Comparison of ENCODE assay signal across 14 mouse cellular contexts in the genomic region with DNA sequence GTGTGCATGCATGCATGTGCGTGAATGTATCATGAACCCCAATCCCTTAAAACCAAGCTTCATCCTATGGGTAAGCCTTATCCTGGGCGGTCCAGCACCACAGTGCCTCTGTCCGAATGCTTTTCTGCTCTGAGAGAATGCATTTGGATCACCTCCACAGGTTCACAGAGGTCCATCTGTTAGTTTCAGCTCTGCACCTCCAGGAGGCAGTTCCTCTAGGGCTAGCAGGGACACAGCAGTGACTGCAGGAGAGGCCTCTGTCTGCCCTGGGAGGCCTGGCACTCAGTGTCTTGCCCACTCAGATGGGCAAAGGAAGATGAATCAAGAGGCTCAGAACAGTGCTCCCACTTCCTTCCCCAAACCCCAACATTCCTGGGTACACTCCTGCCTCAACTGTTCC. TPM values are rescaled to one million over a fixed set of nuclear protein-coding genes. Genes with fewer than 3 reads are reported as not detected.
DNase-seq lines count a peak whose midpoint lies in the region; ATAC-seq and TF ChIP-seq lines count a peak whose summit lies in the region.
"Had no signal": no experiment of that assay in that cellular context is flagged by ENCODE, and none has a peak within 500 bp of the region (broad histone marks: within the 10 kb centered on the region; RNA-seq: fewer than 3 reads in every experiment).

No protein-coding gene starts in this region.

- H3K27ac ChIP-seq in forebrain, embryonic 10.5 days: peak overlapping the region; percentile 76; the same call in 1 of the 2 replicates
- H3K27ac ChIP-seq in forebrain, postnatal 0 days (ENCODE audit: low read depth, low read length): no peak overlapping the region
- 0 out of 2 replicates have a peak overlapping the region, but pooled peaks have one; percentile 18 for H3K27ac ChIP-seq in liver, embryonic 13.5 days
- no peak overlapping the region for H3K27ac ChIP-seq in liver, postnatal 0 days (ENCODE audit: low read depth)
- peak overlapping the region; percentile 37; the same call in 1 of the 2 replicates for H3K27ac ChIP-seq in forebrain, embryonic 15.5 days (replicated peaks)
- no peak overlapping the region for H3K27ac ChIP-seq in limb, embryonic 10.5 days
- H3K27ac ChIP-seq in lung, postnatal 0 days (ENCODE audit: low read length): no peak overlapping the region

- no peaks in the 10 kb centered on the region for H3K27me3 ChIP-seq in forebrain, embryonic 10.5 days (ENCODE audit: poor library complexity, severe bottlenecking)
- H3K27me3 ChIP-seq in forebrain, postnatal 0 days (ENCODE audit: insufficient read depth, low read length): no peaks in the 10 kb centered on the region
- H3K27me3 ChIP-seq in liver, embryonic 13.5 days: no peaks in the 10 kb centered on the region
- H3K27me3 ChIP-seq in liver, postnatal 0 days (ENCODE audit: insufficient read depth, low read length): no peaks in the 10 kb centered on the region
- H3K27me3 ChIP-seq in forebrain, embryonic 15.5 days: no peaks in the 10 kb centered on the region
- no peaks in the 10 kb centered on the region for H3K27me3 ChIP-seq in limb, embryonic 10.5 days (ENCODE audit: low read depth, poor library complexity, severe bottlenecking)
- no peaks in the 10 kb centered on the region for H3K27me3 ChIP-seq in lung, postnatal 0 days (replicated peaks; ENCODE audit: insufficient read depth, low read length)
- H3K27me3 ChIP-seq: heart, embryonic 15.5 days; intestine, embryonic 15.5 days; kidney, embryonic 15.5 days had no signal

- WGBS in forebrain, embryonic 10.5 days: 94% methylated on average over 3 of the region's 3 CpGs
- 84% methylated on average over 3 of the region's 3 CpGs for WGBS in forebrain, postnatal 0 days
- WGBS in liver, embryonic 13.5 days (ENCODE audit: insufficient replicate concordance): 87% methylated on average over 3 of the region's 3 CpGs
- WGBS in liver, postnatal 0 days (ENCODE audit: insufficient replicate concordance): 90% methylated on average over 3 of the region's 3 CpGs
- 89% methylated on average over 3 of the region's 3 CpGs for WGBS in forebrain, embryonic 15.5 days
- WGBS in limb, embryonic 10.5 days: 91% methylated on average over 3 of the region's 3 CpGs
- WGBS in lung, postnatal 0 days: 95% methylated on average over 3 of the region's 3 CpGs

- DNase-seq in forebrain, embryonic 10.5 days (ENCODE audit: extremely low spot score, low spot score): no peak
- no peak for DNase-seq in forebrain, postnatal 0 days
- DNase-seq in liver, embryonic 13.5 days: no peak
- DNase-seq in liver, postnatal 0 days: no peak
- DNase-seq in cerebellum, adult 9-11 months: peak; percentile 93
- DNase-seq in limb, embryonic 10.5 days (ENCODE audit: low spot score): no peak
- no peak for DNase-seq in lung, postnatal 0 days (ENCODE audit: low spot score)
- DNase-seq: heart, adult 18-20 months; midbrain, embryonic 14.5 days; thymus, adult 2 months had no signal

- no peak overlapping the region for H3K4me3 ChIP-seq in forebrain, embryonic 10.5 days
- H3K4me3 ChIP-seq in forebrain, postnatal 0 days (ENCODE audit: low read depth, low read length): no peak overlapping the region
- no peak overlapping the region for H3K4me3 ChIP-seq in liver, embryonic 13.5 days (replicated peaks)
- no peak overlapping the region for H3K4me3 ChIP-seq in liver, postnatal 0 days (ENCODE audit: low read depth, low read length)
- no peak overlapping the region for H3K4me3 ChIP-seq in forebrain, embryonic 15.5 days
- no peak overlapping the region for H3K4me3 ChIP-seq in limb, embryonic 10.5 days
- no peak overlapping the region for H3K4me3 ChIP-seq in lung, postnatal 0 days (ENCODE audit: low read depth, low read length)
- H3K4me3 ChIP-seq: heart, embryonic 15.5 days; intestine, embryonic 15.5 days; kidney, embryonic 15.5 days had no signal

- H3K9me3 ChIP-seq in forebrain, embryonic 10.5 days: no peaks in the 10 kb centered on the region
- H3K9me3 ChIP-seq in forebrain, postnatal 0 days (ENCODE audit: low read length): no peaks in the 10 kb centered on the region
- no peaks in the 10 kb centered on the region for H3K9me3 ChIP-seq in liver, embryonic 13.5 days (replicated peaks)
- H3K9me3 ChIP-seq in liver, postnatal 0 days (ENCODE audit: low read length): no peaks in the 10 kb centered on the region
- no peaks in the 10 kb centered on the region for H3K9me3 ChIP-seq in forebrain, embryonic 15.5 days
- H3K9me3 ChIP-seq in limb, embryonic 10.5 days (replicated peaks): no peaks in the 10 kb centered on the region
- H3K9me3 ChIP-seq in lung, postnatal 0 days (ENCODE audit: low read length): no peaks in the 10 kb centered on the region
- H3K9me3 ChIP-seq: heart, embryonic 15.5 days; intestine, embryonic 15.5 days; kidney, embryonic 15.5 days had no signal

- no peak overlapping the region for H3K9ac ChIP-seq in forebrain, postnatal 0 days
- H3K9ac ChIP-seq in liver, embryonic 13.5 days: no peak overlapping the region
- no peak overlapping the region for H3K9ac ChIP-seq in liver, postnatal 0 days (replicated peaks)
- no peak overlapping the region for H3K9ac ChIP-seq in forebrain, embryonic 15.5 days (replicated peaks)
- no peak overlapping the region for H3K9ac ChIP-seq in lung, postnatal 0 days (replicated peaks; ENCODE audit: low read depth)
- H3K9ac ChIP-seq: heart, embryonic 15.5 days; intestine, embryonic 15.5 days; kidney, embryonic 15.5 days had no signal

- H3K36me3 ChIP-seq in forebrain, embryonic 10.5 days (replicated peaks): peaks cover 69% of the 10 kb centered on the region
- 0 out of 2 replicates have a peak, but pooled peaks cover 7% of the 10 kb centered on the region for H3K36me3 ChIP-seq in forebrain, postnatal 0 days (ENCODE audit: insufficient read depth)
- H3K36me3 ChIP-seq in liver, embryonic 13.5 days: peaks cover 47% of the 10 kb centered on the region
- H3K36me3 ChIP-seq in liver, postnatal 0 days (replicated peaks; ENCODE audit: insufficient read depth, low read length): peaks cover 7% of the 10 kb centered on the region
- no peaks in the 10 kb centered on the region; the same call in 1 of the 2 replicates for H3K36me3 ChIP-seq in forebrain, embryonic 15.5 days
- H3K36me3 ChIP-seq in limb, embryonic 10.5 days: peaks cover 68% of the 10 kb centered on the region
- H3K36me3 ChIP-seq in lung, postnatal 0 days (ENCODE audit: insufficient read depth, low read length): no peaks in the 10 kb centered on the region
- H3K36me3 ChIP-seq: heart, embryonic 15.5 days had no signal

- ATAC-seq in forebrain, postnatal 0 days: no peak
- no peak for ATAC-seq in liver, embryonic 13.5 days (ENCODE audit: low read depth)
- no peak for ATAC-seq in liver, postnatal 0 days
- ATAC-seq in forebrain, embryonic 15.5 days (replicated peaks): no peak
- no peak for ATAC-seq in lung, postnatal 0 days
- ATAC-seq: intestine, embryonic 15.5 days had no signal

- no peak for TF ChIP-seq CTCF in forebrain, postnatal 0 days (IDR thresholded peaks at IDR 0.05; ENCODE audit: low read depth)
- TF ChIP-seq CTCF in liver, postnatal 0 days (IDR thresholded peaks at IDR 0.05; ENCODE audit: low read depth): no peak
- TF ChIP-seq CTCF in lung, postnatal 0 days (IDR thresholded peaks at IDR 0.05): no peak

- peaks cover 86% of the 10 kb centered on the region for H3K4me1 ChIP-seq in forebrain, embryonic 10.5 days
- peaks cover 16% of the 10 kb centered on the region for H3K4me1 ChIP-seq in forebrain, postnatal 0 days (ENCODE audit: insufficient read depth)
- peaks cover 49% of the 10 kb centered on the region for H3K4me1 ChIP-seq in liver, embryonic 13.5 days (replicated peaks)
- no peaks in the 10 kb centered on the region for H3K4me1 ChIP-seq in liver, postnatal 0 days (ENCODE audit: insufficient read depth)
- peaks cover 80% of the 10 kb centered on the region for H3K4me1 ChIP-seq in forebrain, embryonic 15.5 days
- H3K4me1 ChIP-seq in limb, embryonic 10.5 days: peaks cover 60% of the 10 kb centered on the region
- peaks cover 19% of the 10 kb centered on the region for H3K4me1 ChIP-seq in lung, postnatal 0 days (ENCODE audit: insufficient read depth, low read depth, low read length)

- H3K4me2 ChIP-seq in forebrain, postnatal 0 days (ENCODE audit: low read depth): no peak overlapping the region
- H3K4me2 ChIP-seq in liver, embryonic 13.5 days: no peak overlapping the region
- H3K4me2 ChIP-seq in liver, postnatal 0 days (ENCODE audit: low read depth, low read length): no peak overlapping the region
- no peak overlapping the region for H3K4me2 ChIP-seq in forebrain, embryonic 15.5 days (replicated peaks)
- H3K4me2 ChIP-seq in lung, postnatal 0 days (replicated peaks; ENCODE audit: low read depth, low read length): no peak overlapping the region
- H3K4me2 ChIP-seq: heart, embryonic 15.5 days; intestine, embryonic 15.5 days; kidney, embryonic 15.5 days had no signal

- no peak for TF ChIP-seq EP300 in liver, postnatal 0 days (IDR thresholded peaks at IDR 0.05; ENCODE audit: low read depth)
- TF ChIP-seq EP300 in lung, postnatal 0 days (IDR thresholded peaks at IDR 0.05): no peak

RNA-seq across cellular contexts. Expression of gene Tet3, which starts 32.3 kb away (rescaled TPM):
- polyA plus RNA-seq in forebrain, embryonic 10.5 days (2016; fragmentation: Nextera tagmentation; extraction: Ambion mirVana): 37.3 and 38.3 TPM in 2 replicates
- 23.2 and 27.7 TPM in 2 replicates for total RNA-seq in forebrain, postnatal 0 days (2014; rRNA removed)
- polyA plus RNA-seq in forebrain, postnatal 0 days (2015; fragmentation: Nextera tagmentation; extraction: Ambion mirVana): 38.0 and 49.4 TPM in 2 replicates
- 10.4 and 13.3 TPM in 2 replicates for polyA plus RNA-seq in liver, embryonic 13.5 days (2015; fragmentation: Nextera tagmentation; extraction: Ambion mirVana)
- polyA plus RNA-seq in liver, postnatal 0 days (2015; fragmentation: Nextera tagmentation; extraction: Ambion mirVana): 7.9 and 8.5 TPM in 2 replicates
- 71.3 and 73.7 TPM in 2 replicates for polyA plus RNA-seq in forebrain, embryonic 15.5 days (2015; fragmentation: Nextera tagmentation; extraction: Ambion mirVana)
- 40.1 and 42.7 TPM in 2 replicates for polyA plus RNA-seq in limb, embryonic 10.5 days (2016; fragmentation: Nextera tagmentation; extraction: Ambion mirVana)
- polyA plus RNA-seq in lung, postnatal 0 days (2015; fragmentation: Nextera tagmentation; extraction: Ambion mirVana): 30.0 and 30.5 TPM in 2 replicates

Comparison
In these comparisons a context has a peak if more than half of its experiments do, and no peak if none do; other contexts are left out.
1. H3K27ac ChIP-seq: peak in forebrain, embryonic 10.5 days (single experiment), liver, embryonic 13.5 days (single experiment) and forebrain, embryonic 15.5 days (single experiment); none in forebrain, postnatal 0 days (single experiment), liver, postnatal 0 days (single experiment), limb, embryonic 10.5 days (single experiment) and lung, postnatal 0 days (single experiment).